Mouse (Mus musculus): Measurements from ENCODE around the gene Olfr556. TPM values are rescaled to one million over a fixed set of nuclear protein-coding genes. Genes with fewer than 3 reads are reported as not detected.
A peak's percentile ranks its signal among the peaks of the same experiment; 100 is the strongest.
"Not testable (repeated sequence)": the region's sequence is repeated elsewhere in the genome, so short reads cannot be mapped to it uniquely, and the experiment has no call there.

The Olfr556 gene
- total RNA-seq (2015; ENCODE audit: low replicate concordance): not detected in 2 replicates
- total RNA-seq (2017; ENCODE audit: low replicate concordance): not detected in 2 replicates

- ATAC-seq (replicated peaks; ENCODE audit: low FRiP score, poor library complexity, severe bottlenecking): no peak
Measured at GRCm38 (mm10) chr7:102664599-102664998, at the start of gene Olfr556. Olfr556 (plus strand) TSS chr7:102664899.

GRCm38 (mm10) chr7:102618118-102618517 lies 46.6 kb upstream of the Olfr556 start, which contains the start of gene Olfr553:
Olfr553 (minus strand) TSS chr7:102618218.
- no peak for ATAC-seq (replicated peaks; ENCODE audit: low FRiP score, poor library complexity, severe bottlenecking)

- no peak for ATAC-seq (replicated peaks; ENCODE audit: low FRiP score, poor library complexity, severe bottlenecking)
Measured at GRCm38 (mm10) chr7:102619608-102620007, 45.1 kb upstream of the Olfr556 start.

- ATAC-seq (replicated peaks; ENCODE audit: low FRiP score, poor library complexity, severe bottlenecking): not testable (repeated sequence)
Measured at GRCm38 (mm10) chr7:102620368-102620767, 44.3 kb upstream of the Olfr556 start.

- no peak for ATAC-seq (replicated peaks; ENCODE audit: low FRiP score, poor library complexity, severe bottlenecking)
Measured at GRCm38 (mm10) chr7:102636665-102637064, 28.0 kb upstream of the Olfr556 start.

GRCm38 (mm10) chr7:102638132-102638531 lies 26.6 kb upstream of the Olfr556 start, which contains the start of gene Olfr554:
Olfr554 (plus strand) TSS chr7:102638432.
- ATAC-seq (replicated peaks; ENCODE audit: low FRiP score, poor library complexity, severe bottlenecking): no peak

- not testable (repeated sequence) for ATAC-seq (replicated peaks; ENCODE audit: low FRiP score, poor library complexity, severe bottlenecking)
Measured at GRCm38 (mm10) chr7:102644945-102645344, 19.8 kb upstream of the Olfr556 start.

- no peak for ATAC-seq (replicated peaks; ENCODE audit: low FRiP score, poor library complexity, severe bottlenecking)
Measured at GRCm38 (mm10) chr7:102658523-102658922, 6.2 kb upstream of the Olfr556 start, which contains the start of gene Olfr555. Olfr555 (plus strand) TSS chr7:102658823.

GRCm38 (mm10) chr7:102665378-102665777 lies 679 bp downstream of the Olfr556 start:
- no peak for ATAC-seq (replicated peaks; ENCODE audit: low FRiP score, poor library complexity, severe bottlenecking)

- no peak for ATAC-seq (replicated peaks; ENCODE audit: low FRiP score, poor library complexity, severe bottlenecking)
Measured at GRCm38 (mm10) chr7:102676225-102676624, 11.5 kb downstream of the Olfr556 start.

- no peak; the same call in 1 of the 2 replicates for ATAC-seq (replicated peaks; ENCODE audit: low FRiP score, poor library complexity, severe bottlenecking)
Measured at GRCm38 (mm10) chr7:102681916-102682315, 17.2 kb downstream of the Olfr556 start.

- 0 out of 2 replicates have a peak, but pooled peaks have one; percentile 59 for ATAC-seq (replicated peaks; ENCODE audit: low FRiP score, poor library complexity, severe bottlenecking)
Measured at GRCm38 (mm10) chr7:102686944-102687501, 22.3 kb downstream of the Olfr556 start, which contains the start of gene Trim68. Trim68 (minus strand) TSS chr7:102687327.

GRCm38 (mm10) chr7:102695358-102696125 lies 30.8 kb downstream of the Olfr556 start, which contains the start of gene Olfr557:
Olfr557 (plus strand) TSS chr7:102695910.
- 0 out of 2 replicates have a peak, but pooled peaks have one; percentile 42 for ATAC-seq (replicated peaks; ENCODE audit: low FRiP score, poor library complexity, severe bottlenecking)

GRCm38 (mm10) chr7:102698461-102698860 lies 33.8 kb downstream of the Olfr556 start:
- ATAC-seq (replicated peaks; ENCODE audit: low FRiP score, poor library complexity, severe bottlenecking): no peak

GRCm38 (mm10) chr7:102701915-102702314 lies 37.2 kb downstream of the Olfr556 start, which contains the start of gene Olfr558:
Olfr558 (plus strand) TSS chr7:102702215.
- no peak for ATAC-seq (replicated peaks; ENCODE audit: low FRiP score, poor library complexity, severe bottlenecking)

GRCm38 (mm10) chr7:102718970-102719369 lies 54.3 kb downstream of the Olfr556 start, which contains the start of gene Olfr33:
Olfr33 (minus strand) TSS chr7:102719070.
- no peak for ATAC-seq (replicated peaks; ENCODE audit: low FRiP score, poor library complexity, severe bottlenecking)

Other genes starting within 250 kb of the Olfr556 start
- 304 and 358 TPM in 2 replicates for gene Rrm1, start 223.2 kb upstream of the Olfr556 start, total RNA-seq (2015; ENCODE audit: low replicate concordance)
- gene Rrm1, start 223.2 kb upstream of the Olfr556 start, total RNA-seq (2017; ENCODE audit: low replicate concordance): 865 and 917 TPM in 2 replicates
- not detected in 2 replicates for gene Olfr543, start 183.2 kb upstream of the Olfr556 start, total RNA-seq (2015; ENCODE audit: low replicate concordance)
- 0.53 TPM in 1 of 2 replicates, not detected in the other for gene Olfr543, start 183.2 kb upstream of the Olfr556 start, total RNA-seq (2017; ENCODE audit: low replicate concordance)
- gene Olfr544, start 176.6 kb upstream of the Olfr556 start, total RNA-seq (2015; ENCODE audit: low replicate concordance): not detected in 2 replicates
- gene Olfr544, start 176.6 kb upstream of the Olfr556 start, total RNA-seq (2017; ENCODE audit: low replicate concordance): 0.13 TPM in 1 of 2 replicates, not detected in the other
- gene Olfr545, start 165.3 kb upstream of the Olfr556 start, total RNA-seq (2015; ENCODE audit: low replicate concordance): not detected in 2 replicates
- gene Olfr545, start 165.3 kb upstream of the Olfr556 start, total RNA-seq (2017; ENCODE audit: low replicate concordance): not detected in 2 replicates
- gene Olfr547, start 130.2 kb upstream of the Olfr556 start, total RNA-seq (2015; ENCODE audit: low replicate concordance): not detected in 2 replicates
- not detected in 2 replicates for gene Olfr547, start 130.2 kb upstream of the Olfr556 start, total RNA-seq (2017; ENCODE audit: low replicate concordance)
- not detected in 2 replicates for gene Olfr548-ps1, start 124.0 kb upstream of the Olfr556 start, total RNA-seq (2015; ENCODE audit: low replicate concordance)
- not detected in 2 replicates for gene Olfr548-ps1, start 124.0 kb upstream of the Olfr556 start, total RNA-seq (2017; ENCODE audit: low replicate concordance)
- gene Olfr549, start 115.0 kb upstream of the Olfr556 start, total RNA-seq (2015; ENCODE audit: low replicate concordance): not detected in 2 replicates
- 0.51 TPM in 1 of 2 replicates, not detected in the other for gene Olfr549, start 115.0 kb upstream of the Olfr556 start, total RNA-seq (2017; ENCODE audit: low replicate concordance)
- gene Trim21, start 99.4 kb upstream of the Olfr556 start, total RNA-seq (2015; ENCODE audit: low replicate concordance): 5.8 and 8.8 TPM in 2 replicates
- 27.5 and 37.1 TPM in 2 replicates for gene Trim21, start 99.4 kb upstream of the Olfr556 start, total RNA-seq (2017; ENCODE audit: low replicate concordance)
- not detected in 2 replicates for gene Olfr550, start 93.5 kb upstream of the Olfr556 start, total RNA-seq (2015; ENCODE audit: low replicate concordance)
- gene Olfr550, start 93.5 kb upstream of the Olfr556 start, total RNA-seq (2017; ENCODE audit: low replicate concordance): not detected in 2 replicates
- gene Olfr551, start 73.0 kb upstream of the Olfr556 start, total RNA-seq (2015; ENCODE audit: low replicate concordance): not detected in 2 replicates
- not detected in 2 replicates for gene Olfr551, start 73.0 kb upstream of the Olfr556 start, total RNA-seq (2017; ENCODE audit: low replicate concordance)
- not detected in 2 replicates for gene Olfr552, start 67.1 kb upstream of the Olfr556 start, total RNA-seq (2015; ENCODE audit: low replicate concordance)
- not detected in 2 replicates for gene Olfr552, start 67.1 kb upstream of the Olfr556 start, total RNA-seq (2017; ENCODE audit: low replicate concordance)
- not detected in 2 replicates for gene Olfr553, start 46.7 kb upstream of the Olfr556 start, total RNA-seq (2015; ENCODE audit: low replicate concordance)
- gene Olfr553, start 46.7 kb upstream of the Olfr556 start, total RNA-seq (2017; ENCODE audit: low replicate concordance): not detected in 2 replicates
- gene Olfr554, start 26.5 kb upstream of the Olfr556 start, total RNA-seq (2015; ENCODE audit: low replicate concordance): not detected in 2 replicates
- gene Olfr554, start 26.5 kb upstream of the Olfr556 start, total RNA-seq (2017; ENCODE audit: low replicate concordance): not detected in 2 replicates
- not detected in 2 replicates for gene Olfr555, start 6.1 kb upstream of the Olfr556 start, total RNA-seq (2015; ENCODE audit: low replicate concordance)
- not detected in 2 replicates for gene Olfr555, start 6.1 kb upstream of the Olfr556 start, total RNA-seq (2017; ENCODE audit: low replicate concordance)
- gene Trim68, start 22.4 kb downstream of the Olfr556 start, total RNA-seq (2015; ENCODE audit: low replicate concordance): 9.6 TPM in 1 of 2 replicates, not detected in the other
- 0.08 and 2.1 TPM in 2 replicates for gene Trim68, start 22.4 kb downstream of the Olfr556 start, total RNA-seq (2017; ENCODE audit: low replicate concordance)
- gene Olfr557, start 31.0 kb downstream of the Olfr556 start, total RNA-seq (2015; ENCODE audit: low replicate concordance): not detected in 2 replicates
- not detected in 2 replicates for gene Olfr557, start 31.0 kb downstream of the Olfr556 start, total RNA-seq (2017; ENCODE audit: low replicate concordance)
- not detected in 2 replicates for gene Olfr558, start 37.3 kb downstream of the Olfr556 start, total RNA-seq (2015; ENCODE audit: low replicate concordance)
- gene Olfr558, start 37.3 kb downstream of the Olfr556 start, total RNA-seq (2017; ENCODE audit: low replicate concordance): not detected in 2 replicates
- not detected in 2 replicates for gene Olfr33, start 54.2 kb downstream of the Olfr556 start, total RNA-seq (2015; ENCODE audit: low replicate concordance)
- not detected in 2 replicates for gene Olfr33, start 54.2 kb downstream of the Olfr556 start, total RNA-seq (2017; ENCODE audit: low replicate concordance)
- not detected in 2 replicates for gene Olfr559, start 62.6 kb downstream of the Olfr556 start, total RNA-seq (2015; ENCODE audit: low replicate concordance)
- gene Olfr559, start 62.6 kb downstream of the Olfr556 start, total RNA-seq (2017; ENCODE audit: low replicate concordance): not detected in 2 replicates
- gene Olfr560, start 94.5 kb downstream of the Olfr556 start, total RNA-seq (2015; ENCODE audit: low replicate concordance): not detected in 2 replicates
- gene Olfr560, start 94.5 kb downstream of the Olfr556 start, total RNA-seq (2017; ENCODE audit: low replicate concordance): not detected in 2 replicates
- not detected in 2 replicates for gene Olfr78, start 94.6 kb downstream of the Olfr556 start, total RNA-seq (2015; ENCODE audit: low replicate concordance)
- not detected in 2 replicates for gene Olfr78, start 94.6 kb downstream of the Olfr556 start, total RNA-seq (2017; ENCODE audit: low replicate concordance)
- not detected in 2 replicates for gene Olfr561, start 106.3 kb downstream of the Olfr556 start, total RNA-seq (2015; ENCODE audit: low replicate concordance)
- gene Olfr561, start 106.3 kb downstream of the Olfr556 start, total RNA-seq (2017; ENCODE audit: low replicate concordance): not detected in 2 replicates
- not detected in 2 replicates for gene Olfr564, start 138.6 kb downstream of the Olfr556 start, total RNA-seq (2015; ENCODE audit: low replicate concordance)
- not detected in 2 replicates for gene Olfr564, start 138.6 kb downstream of the Olfr556 start, total RNA-seq (2017; ENCODE audit: low replicate concordance)
- not detected in 2 replicates for gene Olfr566, start 193.9 kb downstream of the Olfr556 start, total RNA-seq (2015; ENCODE audit: low replicate concordance)
- not detected in 2 replicates for gene Olfr566, start 193.9 kb downstream of the Olfr556 start, total RNA-seq (2017; ENCODE audit: low replicate concordance)
- gene Olfr568, start 212.2 kb downstream of the Olfr556 start, total RNA-seq (2015; ENCODE audit: low replicate concordance): not detected in 2 replicates
- not detected in 2 replicates for gene Olfr568, start 212.2 kb downstream of the Olfr556 start, total RNA-seq (2017; ENCODE audit: low replicate concordance)
- gene Olfr569, start 226.0 kb downstream of the Olfr556 start, total RNA-seq (2015; ENCODE audit: low replicate concordance): not detected in 2 replicates
- not detected in 2 replicates for gene Olfr569, start 226.0 kb downstream of the Olfr556 start, total RNA-seq (2017; ENCODE audit: low replicate concordance)
- gene Olfr570, start 229.7 kb downstream of the Olfr556 start, total RNA-seq (2015; ENCODE audit: low replicate concordance): not detected in 2 replicates
- gene Olfr570, start 229.7 kb downstream of the Olfr556 start, total RNA-seq (2017; ENCODE audit: low replicate concordance): not detected in 2 replicates